Mouse (Mus musculus) neural tube, embryonic 11.5 days (tissue): Measurements from ENCODE around the gene Yipf6. TPM values are rescaled to one million over a fixed set of nuclear protein-coding genes. Genes with fewer than 3 reads are reported as not detected.

ENCODE experiments used
- ATAC-seq: fragments of 200-750 bp; cut with Nextera tagmentation; 2 replicates; pipeline ENCODE4 v1.8.0; 2017; ENCODE audit warnings: moderate number of reproducible peaks, mild to moderate bottlenecking, moderate TSS enrichment, moderate library complexity; ENCODE audit not compliant: insufficient read depth, low FRiP score, low TSS enrichment
- DNase-seq: peaks from one replicate; pipeline ENCODE4 v3.0.0-alpha.2; 2015; ENCODE audit warnings: low spot score
- H3K27ac ChIP-seq: fragments of 300-500 bp; sonication (generic); 2 replicates; pipeline ENCODE4 v1.5.1; 2014; ENCODE audit warnings: low read depth, mild to moderate bottlenecking, low read length
- H3K27me3 ChIP-seq: fragments of 300-500 bp; sonication (generic); 2 replicates; pipeline ENCODE4 v1.6.1; 2014; ENCODE audit warnings: mild to moderate bottlenecking, low read length, mixed read lengths; ENCODE audit not compliant: control insufficient read depth, insufficient read depth
- H3K36me3 ChIP-seq: fragments of 300-500 bp; sonication (generic); 2 replicates; pipeline ENCODE4 v1.6.1; 2014; ENCODE audit warnings: mild to moderate bottlenecking, low read length, moderate library complexity, mixed read lengths; ENCODE audit not compliant: control insufficient read depth, insufficient read depth
- H3K4me1 ChIP-seq: fragments of 300-500 bp; sonication (generic); 2 replicates; pipeline ENCODE4 v1.6.1; 2014; ENCODE audit warnings: low read length, mixed read lengths; ENCODE audit not compliant: control insufficient read depth, insufficient read depth
- H3K4me2 ChIP-seq: fragments of 300-500 bp; sonication (generic); 2 replicates; pipeline ENCODE4 v1.6.1; 2014; ENCODE audit warnings: low read depth, mild to moderate bottlenecking, moderate library complexity
- H3K4me3 ChIP-seq: fragments of 300-500 bp; sonication (generic); 2 replicates; pipeline ENCODE4 v1.5.1; 2014; ENCODE audit warnings: low read depth, low read length
- H3K9ac ChIP-seq: fragments of 300-500 bp; sonication (generic); 2 replicates; pipeline ENCODE4 v1.6.1; 2014; ENCODE audit warnings: mild to moderate bottlenecking, low read length
- H3K9me3 ChIP-seq: fragments of 300-500 bp; sonication (generic); 2 replicates; pipeline ENCODE4 v1.6.1; 2016; ENCODE audit warnings: low read length; ENCODE audit not compliant: control insufficient read depth
- WGBS: fragments of 180-500 bp; shearing (Covaris S2); extraction: QIAGEN DNeasy Blood & Tissue Kit; methylation state at CpG from one replicate; pipeline ENCODE4 v1.1.7; 2014; 5-methylcytosine and 5-hydroxymethylcytosine counted together
- polyA plus RNA-seq: library from polyadenylated mRNA; unstranded; fragments of >200 nt; fragmentation: Nextera tagmentation; extraction: Ambion mirVana; gene quantifications from 2 replicates; pipeline ENCODE4 v1.2.1, GENCODE M21; 2014

Gene Yipf6
- polyA plus RNA-seq, result 22.5 and 22.7 TPM in 2 replicates

GRCm38 (mm10) chrX:98936101-98936500 is at the start of gene Yipf6:
Gene Yipf6, plus strand, starts transcription at chrX:98936316.
- DNase-seq, result no peak
- Histone ChIP-seq H3K36me3 (no peaks in the 10 kb centered on the region), H3K4me1 (no peaks in the 10 kb centered on the region), H3K27ac (peak within 1 kb of the TSS; percentile 79; the same call in 1 of the 2 replicates), H3K9ac (peak within 1 kb of the TSS; percentile 73), H3K27me3 (no peaks in the 10 kb centered on the region), H3K9me3 (no peaks in the 10 kb centered on the region), H3K4me2 (peak within 1 kb of the TSS; percentile 53), H3K4me3 (peak within 1 kb of the TSS; percentile 55)
- 64% methylated on average over 3 of the region's 3 CpGs for WGBS
- ATAC-seq, result no peak

GRCm38 (mm10) chrX:98890072-98890405 is 46.1 kb upstream of the Yipf6 start:
- H3K9ac ChIP-seq, result peak overlapping the region; percentile 58
- 18% methylated on average over 14 of the region's 14 CpGs for WGBS
- H3K36me3 ChIP-seq, result no peaks in the 10 kb centered on the region
- no peak overlapping the region for H3K27ac ChIP-seq
- H3K4me1 ChIP-seq, result no peaks in the 10 kb centered on the region
- DNase-seq (peak; percentile 53), ATAC-seq (no peak; the same call in 1 of the 2 replicates)
- H3K27me3 ChIP-seq, result no peaks in the 10 kb centered on the region; the same call in 1 of the 2 replicates
- H3K4me2 ChIP-seq, result peak overlapping the region; percentile 43
- no peaks in the 10 kb centered on the region for H3K9me3 ChIP-seq
- H3K4me3 ChIP-seq, result peak overlapping the region; percentile 40

DNA sequence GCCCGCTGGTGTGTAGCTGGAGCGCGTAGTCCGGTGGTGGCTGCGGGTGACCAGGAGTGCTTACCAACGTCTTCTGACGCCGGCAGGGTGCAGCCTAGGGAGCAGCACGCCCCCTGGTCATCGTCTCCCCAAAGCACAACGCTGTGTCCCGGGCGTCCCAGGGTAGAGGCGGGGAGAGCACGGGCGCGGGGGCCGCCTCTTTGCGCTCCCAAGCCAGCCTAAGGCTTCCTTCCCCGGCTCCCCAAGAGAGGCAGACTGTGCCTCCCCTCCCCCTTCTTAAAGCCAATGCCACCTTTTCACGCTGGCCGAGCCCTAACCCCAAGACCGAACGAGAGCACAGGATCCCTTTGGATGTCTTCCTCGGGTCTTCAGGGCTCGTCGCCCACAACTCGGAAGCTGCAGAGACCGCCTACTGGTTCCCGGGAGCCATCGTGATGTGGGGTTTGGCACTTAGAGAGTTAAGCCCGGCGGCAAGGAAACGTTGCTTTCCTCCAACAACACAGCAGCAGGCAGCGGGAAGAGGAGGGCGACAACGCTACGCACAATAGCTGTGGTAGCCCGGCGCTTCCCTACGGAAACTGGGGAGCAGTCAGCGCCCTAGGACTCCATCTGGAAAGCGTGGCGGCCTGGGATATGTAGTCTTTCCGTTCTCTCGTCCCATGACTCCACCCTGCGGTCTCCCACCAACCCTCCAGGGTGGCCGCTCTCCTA is 45.6 kb upstream of the Yipf6 start, which contains the start of gene Ophn1:
Gene Ophn1, minus strand, starts transcription at position 620 of the 711 bp plus-strand sequence.
- peak within 1 kb of the TSS; percentile 43 for H3K4me2 ChIP-seq
- H3K27ac ChIP-seq, result peak within 1 kb of the TSS; percentile 47
- H3K36me3 ChIP-seq, result no peaks in the 10 kb centered on the region
- DNase-seq, result peak; percentile 74
- no peaks in the 10 kb centered on the region for H3K9me3 ChIP-seq
- no peaks in the 10 kb centered on the region for H3K4me1 ChIP-seq
- ATAC-seq, result peak; percentile 91
- H3K4me3 ChIP-seq, result peak within 1 kb of the TSS; percentile 40
- 16% methylated on average over 45 of the region's 48 CpGs for WGBS
- H3K27me3 ChIP-seq, result no peaks in the 10 kb centered on the region; the same call in 1 of the 2 replicates
- H3K9ac ChIP-seq, result peak within 1 kb of the TSS; percentile 58

DNA sequence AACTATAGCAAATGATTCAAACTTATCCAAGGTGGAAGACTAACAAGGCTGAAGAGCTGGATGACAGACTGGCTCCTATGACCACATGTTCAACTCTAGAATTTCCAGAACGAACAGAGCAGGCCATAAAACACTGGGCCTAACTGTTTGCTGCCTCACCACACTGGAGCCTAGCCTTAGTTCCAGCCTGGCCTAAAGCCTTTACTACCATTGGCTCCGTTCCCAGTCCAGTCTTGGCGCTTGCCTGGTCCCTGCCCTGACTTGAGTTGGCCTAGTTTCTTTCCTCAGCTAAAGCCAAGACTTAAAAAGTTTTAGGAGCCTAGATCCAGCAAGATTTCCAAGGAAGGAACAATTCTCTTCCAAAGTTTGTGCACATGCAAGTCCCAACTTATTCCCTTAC is 37.8 kb upstream of the Yipf6 start:
- H3K4me2 ChIP-seq, result no peak overlapping the region
- ATAC-seq (no peak), DNase-seq (no peak)
- no peaks in the 10 kb centered on the region for H3K4me1 ChIP-seq
- no peak overlapping the region for H3K27ac ChIP-seq
- H3K9me3 ChIP-seq, result no peaks in the 10 kb centered on the region
- WGBS, result 74% methylated on average over 3 of the region's 3 CpGs
- no peaks in the 10 kb centered on the region for H3K36me3 ChIP-seq
- H3K27me3 ChIP-seq, result no peaks in the 10 kb centered on the region
- H3K4me3 ChIP-seq, result no peak overlapping the region
- H3K9ac ChIP-seq, result no peak overlapping the region

DNA sequence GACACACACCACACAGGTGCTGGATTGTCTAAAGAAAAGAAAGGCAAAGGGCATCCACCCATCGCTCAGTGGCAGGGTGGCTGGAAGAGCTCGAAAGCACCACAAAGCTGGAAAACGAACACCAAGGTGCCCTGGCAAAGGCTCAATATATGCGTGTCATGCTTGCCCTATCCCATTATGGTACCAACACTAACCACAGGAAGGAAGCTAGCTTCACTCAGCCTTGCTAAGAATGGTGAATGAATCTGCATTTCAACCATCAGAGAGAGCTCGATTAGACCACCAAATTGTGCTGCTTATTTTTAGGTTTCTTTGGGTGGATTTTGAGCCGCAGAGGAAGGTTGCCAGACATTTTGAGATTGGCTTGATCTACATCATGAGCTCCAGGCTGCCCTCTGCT is 31.9 kb upstream of the Yipf6 start:
- no peak overlapping the region for H3K4me2 ChIP-seq
- no peak overlapping the region for H3K4me3 ChIP-seq
- H3K27me3 ChIP-seq, result no peaks in the 10 kb centered on the region
- no peaks in the 10 kb centered on the region for H3K9me3 ChIP-seq
- DNase-seq (no peak), ATAC-seq (no peak)
- H3K9ac ChIP-seq, result no peak overlapping the region
- no peaks in the 10 kb centered on the region for H3K36me3 ChIP-seq
- no peak overlapping the region for H3K27ac ChIP-seq
- no peaks in the 10 kb centered on the region for H3K4me1 ChIP-seq
- WGBS, result 93% methylated on average over 6 of the region's 6 CpGs

DNA sequence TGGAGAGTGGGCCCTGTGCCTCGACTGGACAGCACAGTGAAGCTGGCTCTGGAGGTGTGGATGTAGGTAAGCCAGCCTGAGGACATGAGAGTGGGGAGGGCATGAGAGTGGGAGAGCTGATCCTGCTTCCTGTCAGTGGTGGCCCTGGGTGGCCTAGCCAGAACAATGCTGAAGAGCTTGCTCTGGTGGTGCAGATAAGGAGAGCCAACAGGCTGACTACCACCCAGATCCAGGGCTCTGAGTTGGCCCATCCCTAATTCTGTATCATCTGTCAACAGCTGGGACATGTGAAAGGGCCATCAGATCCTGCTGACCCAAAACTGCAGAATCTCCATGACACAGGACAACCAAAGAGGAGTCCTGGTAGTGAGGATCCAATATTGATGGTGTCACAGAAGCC is 27.2 kb upstream of the Yipf6 start:
- DNase-seq (no peak), ATAC-seq (no peak)
- H3K36me3 ChIP-seq, result no peaks in the 10 kb centered on the region
- no peak overlapping the region for H3K4me3 ChIP-seq
- H3K4me2 ChIP-seq, result no peak overlapping the region
- no peak overlapping the region for H3K27ac ChIP-seq
- no peaks in the 10 kb centered on the region for H3K27me3 ChIP-seq
- 56% methylated on average over 1 of the region's 1 CpGs for WGBS
- no peaks in the 10 kb centered on the region for H3K9me3 ChIP-seq
- H3K9ac ChIP-seq, result no peak overlapping the region
- H3K4me1 ChIP-seq, result no peaks in the 10 kb centered on the region

DNA sequence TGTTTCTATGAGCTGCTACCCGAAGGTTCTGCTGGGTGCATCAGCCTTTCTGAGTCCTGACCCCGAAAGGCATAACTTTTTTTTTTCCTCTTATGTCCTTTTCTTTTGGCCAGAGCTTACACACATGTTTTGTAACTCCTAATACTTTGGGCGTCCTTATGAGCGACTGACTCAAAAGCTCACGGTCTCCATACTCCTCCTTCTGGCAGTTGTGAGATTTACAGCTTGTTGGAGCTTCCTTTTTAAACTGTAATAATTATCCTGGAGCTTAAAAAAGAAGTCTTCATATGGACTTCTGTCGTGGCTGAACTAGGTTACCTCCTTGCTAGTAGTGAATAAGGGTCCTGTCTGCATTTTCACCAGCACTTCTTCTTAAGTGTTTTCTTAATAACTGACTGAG is 16.7 kb upstream of the Yipf6 start:
- WGBS, result 28% methylated on average over 6 of the region's 6 CpGs
- H3K27me3 ChIP-seq, result no peaks in the 10 kb centered on the region
- H3K9ac ChIP-seq, result no peak overlapping the region
- ATAC-seq, result no peak
- H3K9me3 ChIP-seq, result no peaks in the 10 kb centered on the region
- H3K4me1 ChIP-seq, result no peaks in the 10 kb centered on the region
- no peak overlapping the region for H3K4me2 ChIP-seq
- peak; percentile 17 for DNase-seq
- no peak overlapping the region for H3K4me3 ChIP-seq
- H3K36me3 ChIP-seq, result no peaks in the 10 kb centered on the region
- no peak overlapping the region for H3K27ac ChIP-seq

GRCm38 (mm10) chrX:98936707-98937554 is 815 bp downstream of the Yipf6 start:
- Histone ChIP-seq H3K27me3 (no peaks in the 10 kb centered on the region), H3K4me1 (no peaks in the 10 kb centered on the region), H3K4me3 (peak overlapping the region; percentile 55), H3K9ac (peak overlapping the region; percentile 73), H3K27ac (peak overlapping the region; percentile 79; the same call in 1 of the 2 replicates), H3K9me3 (no peaks in the 10 kb centered on the region), H3K36me3 (no peaks in the 10 kb centered on the region), H3K4me2 (peak overlapping the region; percentile 53)
- WGBS, result 23% methylated on average over 66 of the region's 66 CpGs
- peak; percentile 90 for DNase-seq
- ATAC-seq, result peak; percentile 91
